Mouse (Mus musculus): ENCODE data around the gene Fcgr4. TPM values are rescaled to one million over a fixed set of nuclear protein-coding genes. Genes with fewer than 3 reads are reported as not detected.
"Not testable (repeated sequence)": the region's sequence is repeated elsewhere in the genome, so short reads cannot be mapped to it uniquely, and the experiment has no call there.

Gene Fcgr4
- total and polyA plus RNA-seq, 2 experiments from 2014 or later, result 0.44 to 0.76 TPM

DNA sequence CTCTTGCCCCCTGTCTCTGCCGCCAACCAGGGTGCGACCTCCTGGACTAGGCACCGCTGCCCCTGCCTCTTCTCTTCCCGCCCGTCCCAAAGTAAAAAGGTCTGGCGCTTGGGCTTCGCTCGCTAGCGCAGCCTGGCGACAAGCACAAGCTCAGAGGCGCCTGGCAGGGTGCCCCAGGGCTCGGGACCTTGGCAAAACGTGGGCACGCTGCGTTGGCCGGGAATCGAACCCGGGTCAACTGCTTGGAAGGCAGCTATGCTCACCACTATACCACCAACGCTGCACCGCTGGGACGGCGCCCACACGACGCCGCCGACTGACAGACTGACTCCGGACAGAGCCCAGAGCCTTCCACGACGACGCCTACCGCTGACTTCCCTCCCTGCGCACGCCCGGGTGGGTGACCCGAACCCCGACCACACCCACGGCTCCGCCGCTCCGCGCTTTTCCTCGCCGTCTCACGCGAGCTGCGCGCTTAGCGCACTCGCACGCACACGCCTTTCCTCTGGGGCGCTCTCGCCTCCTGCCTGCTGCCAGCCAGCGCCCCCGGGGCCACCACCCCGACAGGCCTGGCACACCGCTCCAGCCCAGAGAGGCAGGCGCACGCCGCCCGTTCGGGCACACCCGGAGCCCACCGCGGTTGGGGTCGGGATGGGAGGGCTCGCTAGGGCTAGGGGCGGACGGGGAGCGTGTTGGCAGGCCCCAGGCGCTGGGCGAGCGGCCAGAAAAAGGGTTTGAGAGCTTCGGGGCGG lies 45.9 kb downstream of the Fcgr4 start, which contains the start of gene Fcgr3:
TSS of gene Fcgr3 (minus strand) at position 445 of the 752 bp plus-strand sequence.
- DNase-seq (peak; percentile 76), ATAC-seq (peak; percentile 66)
- not testable (repeated sequence) for H3K9me3 ChIP-seq (ENCODE audit: low read length); H3K9ac ChIP-seq; H3K36me3 ChIP-seq (ENCODE audit: insufficient read depth); H3K27ac ChIP-seq (ENCODE audit: low read depth, low read length); H3K4me1 ChIP-seq (ENCODE audit: insufficient read depth)
- H3K27me3 ChIP-seq (ENCODE audit: insufficient read depth, low read length), result peaks cover 15% of the 10 kb centered on the region
- H3K4me2 ChIP-seq (ENCODE audit: low read depth), result peak within 1 kb of the TSS; percentile 47
- WGBS, result 3% methylated on average over 37 of the region's 75 CpGs
- peak within 1 kb of the TSS; percentile 35 for H3K4me3 ChIP-seq (ENCODE audit: low read depth, low read length)
- TF ChIP-seq CTCF (IDR thresholded peaks at IDR 0.05; ENCODE audit: low read depth), result peak; percentile 57

DNA sequence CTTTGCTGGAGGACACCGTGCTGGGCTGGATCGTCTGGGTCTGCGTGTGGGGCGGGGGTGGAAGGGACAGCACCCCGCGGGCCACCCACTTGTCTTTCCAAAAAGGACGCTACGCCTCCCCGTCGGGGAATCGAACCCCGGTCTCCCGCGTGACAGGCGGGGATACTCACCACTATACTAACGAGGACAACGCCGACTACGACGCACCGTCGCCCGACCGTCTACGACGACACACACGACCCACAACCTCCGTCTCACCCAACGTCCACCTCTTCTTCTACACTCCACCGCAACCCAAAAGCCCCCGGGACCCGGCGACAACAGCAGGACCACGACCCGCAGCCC lies 46.5 kb downstream of the Fcgr4 start:
- under 1% methylated on average over 14 of the region's 35 CpGs for WGBS
- not testable (repeated sequence) for H3K27ac ChIP-seq (ENCODE audit: low read depth, low read length); H3K9me3 ChIP-seq (ENCODE audit: low read length); DNase-seq; H3K9ac ChIP-seq; H3K36me3 ChIP-seq (ENCODE audit: insufficient read depth); H3K4me1 ChIP-seq (ENCODE audit: insufficient read depth)
- peak overlapping the region; percentile 27 for H3K4me3 ChIP-seq (ENCODE audit: low read depth, low read length)
- peak; percentile 68 for ATAC-seq
- H3K4me2 ChIP-seq (ENCODE audit: low read depth), result peak overlapping the region; percentile 42
- H3K27me3 ChIP-seq (ENCODE audit: insufficient read depth, low read length), result peaks cover 17% of the 10 kb centered on the region

DNA sequence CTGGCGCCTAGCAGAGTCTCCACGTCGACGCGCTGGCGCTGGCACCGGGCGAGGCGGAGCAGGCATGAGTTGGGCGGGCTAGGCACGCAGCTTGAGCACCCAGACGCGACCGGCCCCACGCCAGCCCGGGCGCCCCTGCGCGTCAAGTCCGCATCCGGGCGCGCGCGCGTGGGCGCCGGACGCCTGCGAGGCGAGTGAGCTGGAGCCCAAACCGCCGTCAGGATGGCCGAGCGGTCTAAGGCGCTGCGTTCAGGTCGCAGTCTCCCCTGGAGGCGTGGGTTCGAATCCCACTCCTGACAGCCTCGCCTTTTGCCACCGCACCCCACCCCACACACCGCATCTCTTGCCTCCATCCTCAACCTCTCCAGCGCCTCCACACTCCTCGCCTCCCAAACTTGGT lies 47.0 kb downstream of the Fcgr4 start:
- not testable (repeated sequence) for H3K36me3 ChIP-seq (ENCODE audit: insufficient read depth); H3K9me3 ChIP-seq (ENCODE audit: low read length); H3K27ac ChIP-seq (ENCODE audit: low read depth, low read length); H3K4me1 ChIP-seq (ENCODE audit: insufficient read depth); H3K9ac ChIP-seq; DNase-seq
- Histone ChIP-seq H3K4me3 (ENCODE audit: low read depth, low read length) (peak overlapping the region; percentile 18; the same call in 1 of the 2 replicates), H3K4me2 (ENCODE audit: low read depth) (peak overlapping the region; percentile 43), H3K27me3 (ENCODE audit: insufficient read depth, low read length) (peaks cover 17% of the 10 kb centered on the region)
- 5% methylated on average over 25 of the region's 45 CpGs for WGBS
- peak; percentile 14 for ATAC-seq

DNA sequence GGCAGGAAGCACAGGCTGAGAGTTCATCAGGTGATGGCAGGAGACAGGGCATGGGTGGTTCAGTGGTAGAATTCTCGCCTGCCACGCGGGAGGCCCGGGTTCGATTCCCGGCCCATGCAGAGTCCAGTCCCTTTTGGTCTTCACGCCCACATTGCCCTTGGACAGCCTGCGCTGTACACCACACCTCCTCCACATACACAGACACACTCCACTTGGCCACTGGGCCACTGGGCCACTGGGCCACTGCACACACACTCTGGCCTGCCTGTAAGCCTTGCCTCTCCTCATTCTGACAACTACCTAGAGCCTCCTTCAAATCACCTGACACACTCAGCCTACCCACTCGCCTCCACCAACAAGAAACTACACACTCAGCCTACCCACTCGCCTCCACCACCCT lies 47.9 kb downstream of the Fcgr4 start:
- not testable (repeated sequence) for H3K4me2 ChIP-seq (ENCODE audit: low read depth); H3K4me1 ChIP-seq (ENCODE audit: insufficient read depth); H3K9me3 ChIP-seq (ENCODE audit: low read length); H3K9ac ChIP-seq; H3K36me3 ChIP-seq (ENCODE audit: insufficient read depth); DNase-seq; H3K27ac ChIP-seq (ENCODE audit: low read depth, low read length); ATAC-seq; H3K4me3 ChIP-seq (ENCODE audit: low read depth, low read length)
- peaks cover 17% of the 10 kb centered on the region for H3K27me3 ChIP-seq (ENCODE audit: insufficient read depth, low read length)
- WGBS, result 37% methylated on average over 2 of the region's 10 CpGs

DNA sequence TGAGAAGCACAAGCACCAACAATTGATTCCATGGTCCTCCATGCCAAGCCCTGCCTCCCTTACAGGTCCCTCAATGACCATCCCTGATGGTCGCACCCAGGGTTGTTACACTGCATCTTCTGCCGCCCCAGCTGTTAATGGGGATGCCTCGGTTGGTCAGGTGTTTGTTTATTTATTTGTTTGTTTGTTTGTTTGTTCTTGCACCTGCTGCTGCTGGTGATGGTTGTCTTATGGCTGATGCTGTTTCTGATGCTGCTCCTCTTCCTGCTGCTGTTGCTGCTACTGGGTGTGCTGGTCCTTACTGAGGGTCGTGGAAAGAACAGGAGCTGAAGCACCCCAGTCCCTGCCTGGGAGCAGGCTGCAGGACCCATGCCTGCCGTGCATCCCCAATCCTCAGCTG lies 49.2 kb downstream of the Fcgr4 start:
- peaks cover 17% of the 10 kb centered on the region for H3K27me3 ChIP-seq (ENCODE audit: insufficient read depth, low read length)
- H3K9ac ChIP-seq; ATAC-seq; H3K4me3 ChIP-seq (ENCODE audit: low read depth, low read length); H3K27ac ChIP-seq (ENCODE audit: low read depth, low read length); DNase-seq; H3K4me1 ChIP-seq (ENCODE audit: insufficient read depth); H3K4me2 ChIP-seq (ENCODE audit: low read depth); H3K9me3 ChIP-seq (ENCODE audit: low read length); H3K36me3 ChIP-seq (ENCODE audit: insufficient read depth): not testable (repeated sequence)
- WGBS, result 58% methylated on average over 5 of the region's 5 CpGs

DNA sequence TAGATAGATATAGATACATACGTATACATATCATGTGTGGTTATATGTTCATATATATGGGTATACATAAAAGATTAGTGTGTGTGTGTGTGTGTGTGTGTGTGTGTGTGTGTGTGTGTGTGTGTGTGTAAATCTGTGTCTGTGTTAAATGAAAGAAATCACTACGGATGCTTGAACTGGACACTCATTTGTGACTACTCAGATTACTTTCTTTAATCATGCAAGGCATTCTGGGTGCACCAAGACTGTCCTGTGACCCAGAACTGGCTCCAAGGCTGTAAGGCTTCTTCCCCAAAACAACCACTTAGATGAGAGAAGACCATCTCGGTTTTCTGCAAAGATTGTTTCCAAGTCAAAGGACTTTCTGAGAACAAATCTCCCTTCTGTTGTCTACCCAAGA lies 50.8 kb downstream of the Fcgr4 start:
- 66% methylated on average over 3 of the region's 3 CpGs for WGBS
- not testable (repeated sequence) for H3K9ac ChIP-seq; H3K4me1 ChIP-seq (ENCODE audit: insufficient read depth); H3K36me3 ChIP-seq (ENCODE audit: insufficient read depth); H3K4me3 ChIP-seq (ENCODE audit: low read depth, low read length); H3K27ac ChIP-seq (ENCODE audit: low read depth, low read length); H3K4me2 ChIP-seq (ENCODE audit: low read depth); H3K27me3 ChIP-seq (ENCODE audit: insufficient read depth, low read length); ATAC-seq; H3K9me3 ChIP-seq (ENCODE audit: low read length)
- peak; percentile 44 for DNase-seq

DNA sequence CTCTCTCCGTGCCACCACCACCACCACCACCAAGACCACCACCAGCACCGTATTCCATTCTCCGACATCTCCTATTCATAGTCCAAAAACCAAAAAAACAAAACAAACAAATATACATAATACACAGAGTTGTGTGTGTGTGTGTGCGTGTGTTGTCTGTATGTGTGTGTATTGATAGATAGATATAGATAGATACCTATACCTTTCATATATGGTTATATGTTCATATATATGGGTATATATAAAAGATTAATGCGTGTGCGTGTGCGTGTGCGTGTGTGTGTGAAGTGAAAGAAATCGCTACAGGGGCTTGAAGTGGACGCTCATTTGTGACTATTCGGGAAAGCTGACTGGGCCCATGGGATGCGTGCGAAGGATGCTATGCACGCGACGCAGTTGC lies 52.2 kb downstream of the Fcgr4 start:
- not testable (repeated sequence) for H3K36me3 ChIP-seq (ENCODE audit: insufficient read depth); H3K9ac ChIP-seq; ATAC-seq; H3K27ac ChIP-seq (ENCODE audit: low read depth, low read length); H3K4me1 ChIP-seq (ENCODE audit: insufficient read depth); H3K27me3 ChIP-seq (ENCODE audit: insufficient read depth, low read length); H3K9me3 ChIP-seq (ENCODE audit: low read length)
- Histone ChIP-seq H3K4me3 (ENCODE audit: low read depth, low read length) (peak overlapping the region; percentile 6; the same call in 1 of the 2 replicates), H3K4me2 (ENCODE audit: low read depth) (peak overlapping the region; percentile 31)
- 18% methylated on average over 11 of the region's 16 CpGs for WGBS
- DNase-seq, result peak; percentile 31

DNA sequence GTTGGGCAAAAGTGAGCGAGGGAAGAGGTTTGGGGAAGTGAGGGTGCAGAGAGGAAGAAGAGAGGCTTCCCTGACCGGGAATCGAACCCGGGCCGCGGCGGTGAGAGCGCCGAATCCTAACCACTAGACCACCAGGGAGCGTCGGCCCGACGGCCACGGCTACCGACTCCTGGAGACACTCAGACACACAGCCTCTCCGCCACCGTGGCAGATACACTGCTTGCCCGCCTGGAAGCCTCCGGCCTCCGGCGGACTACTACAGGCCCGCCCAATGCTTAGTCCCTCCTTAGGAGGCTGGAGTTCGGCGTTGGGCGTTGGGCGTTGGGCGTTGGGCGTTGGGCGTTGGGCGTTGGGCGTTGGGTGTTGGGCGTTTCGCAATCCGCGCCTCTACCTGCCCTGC lies 53.0 kb downstream of the Fcgr4 start:
- not testable (repeated sequence) for H3K4me1 ChIP-seq (ENCODE audit: insufficient read depth); H3K4me2 ChIP-seq (ENCODE audit: low read depth); H3K9ac ChIP-seq; H3K27me3 ChIP-seq (ENCODE audit: insufficient read depth, low read length); DNase-seq; H3K36me3 ChIP-seq (ENCODE audit: insufficient read depth); H3K27ac ChIP-seq (ENCODE audit: low read depth, low read length); H3K9me3 ChIP-seq (ENCODE audit: low read length); H3K4me3 ChIP-seq (ENCODE audit: low read depth, low read length)
- ATAC-seq, result peak; percentile 55
- no CpG with 5 or more reads among the region's 35 CpGs for WGBS

DNA sequence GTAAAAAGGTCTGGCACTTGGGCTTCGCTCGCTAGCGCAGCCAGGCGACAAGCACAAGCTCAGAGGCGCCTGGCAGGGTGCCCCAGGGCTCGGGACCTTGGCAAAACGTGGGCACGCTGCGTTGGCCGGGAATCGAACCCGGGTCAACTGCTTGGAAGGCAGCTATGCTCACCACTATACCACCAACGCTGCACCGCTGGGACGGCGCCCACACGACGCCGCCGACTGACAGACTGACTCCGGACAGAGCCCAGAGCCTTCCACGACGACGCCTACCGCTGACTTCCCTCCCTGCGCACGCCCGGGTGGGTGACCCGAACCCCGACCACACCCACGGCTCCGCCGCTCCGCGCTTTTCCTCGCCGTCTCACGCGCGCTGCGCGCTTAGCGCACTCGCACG lies 53.5 kb downstream of the Fcgr4 start:
- not testable (repeated sequence) for H3K9me3 ChIP-seq (ENCODE audit: low read length); H3K9ac ChIP-seq; H3K27ac ChIP-seq (ENCODE audit: low read depth, low read length); DNase-seq; H3K4me2 ChIP-seq (ENCODE audit: low read depth); H3K36me3 ChIP-seq (ENCODE audit: insufficient read depth); H3K4me3 ChIP-seq (ENCODE audit: low read depth, low read length); H3K27me3 ChIP-seq (ENCODE audit: insufficient read depth, low read length); H3K4me1 ChIP-seq (ENCODE audit: insufficient read depth)
- peak; percentile 64 for ATAC-seq
- no CpG with 5 or more reads among the region's 45 CpGs for WGBS

DNA sequence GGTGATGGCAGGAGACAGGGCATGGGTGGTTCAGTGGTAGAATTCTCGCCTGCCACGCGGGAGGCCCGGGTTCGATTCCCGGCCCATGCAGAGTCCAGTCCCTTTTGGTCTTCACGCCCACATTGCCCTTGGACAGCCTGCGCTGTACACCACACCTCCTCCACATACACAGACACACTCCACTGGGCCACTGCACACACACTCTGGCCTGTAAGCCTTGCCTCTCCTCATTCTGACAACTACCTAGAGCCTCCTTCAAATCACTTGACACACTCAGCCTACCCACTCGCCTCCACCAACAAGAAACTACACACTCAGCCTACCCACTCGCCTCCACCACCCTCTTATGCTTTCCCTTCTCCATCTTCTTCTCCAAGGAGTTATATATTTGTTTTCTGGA lies 55.6 kb downstream of the Fcgr4 start:
- H3K4me1 ChIP-seq (ENCODE audit: insufficient read depth); H3K9me3 ChIP-seq (ENCODE audit: low read length); DNase-seq; H3K4me2 ChIP-seq (ENCODE audit: low read depth); H3K36me3 ChIP-seq (ENCODE audit: insufficient read depth); H3K9ac ChIP-seq; H3K27ac ChIP-seq (ENCODE audit: low read depth, low read length); H3K4me3 ChIP-seq (ENCODE audit: low read depth, low read length); ATAC-seq: not testable (repeated sequence)
- 10% methylated on average over 4 of the region's 10 CpGs for WGBS
- H3K27me3 ChIP-seq (ENCODE audit: insufficient read depth, low read length), result peaks cover 11% of the 10 kb centered on the region
